Mouse (Mus musculus) cerebellum, adult 11 months (tissue): ENCODE data around the gene Mypn.

Experiments used
- DNase-seq: peaks from one replicate; pipeline ENCODE4 v3.0.0; 2022

The Mypn gene

GRCm38 (mm10) chr10:63153563-63153962 is 50.2 kb downstream of the Mypn start:
- DNase-seq, result peak; percentile 51

DNA sequence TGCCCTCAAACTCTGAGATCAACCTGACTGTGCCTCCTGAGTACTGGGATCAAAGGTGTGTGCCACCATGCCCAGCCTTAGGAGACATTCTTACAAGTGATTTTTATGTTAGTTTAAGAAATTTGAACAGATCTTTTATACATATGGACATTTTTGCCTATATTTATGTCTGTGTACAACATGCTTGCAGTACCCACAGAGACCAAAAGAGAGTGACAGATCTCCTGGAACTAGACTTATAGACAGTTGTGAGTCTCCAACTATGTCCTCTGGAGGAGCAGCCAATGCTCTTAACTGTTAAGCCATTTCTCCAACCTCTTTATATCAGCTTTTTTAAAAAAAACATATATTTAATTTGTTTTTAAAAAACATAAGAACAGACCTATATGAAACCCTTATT is 51.4 kb downstream of the Mypn start:
- no peak for DNase-seq

- no peak for DNase-seq
These were observed 61.1 kb downstream of the Mypn start for GRCm38 (mm10) chr10:63142660-63143059.

DNA sequence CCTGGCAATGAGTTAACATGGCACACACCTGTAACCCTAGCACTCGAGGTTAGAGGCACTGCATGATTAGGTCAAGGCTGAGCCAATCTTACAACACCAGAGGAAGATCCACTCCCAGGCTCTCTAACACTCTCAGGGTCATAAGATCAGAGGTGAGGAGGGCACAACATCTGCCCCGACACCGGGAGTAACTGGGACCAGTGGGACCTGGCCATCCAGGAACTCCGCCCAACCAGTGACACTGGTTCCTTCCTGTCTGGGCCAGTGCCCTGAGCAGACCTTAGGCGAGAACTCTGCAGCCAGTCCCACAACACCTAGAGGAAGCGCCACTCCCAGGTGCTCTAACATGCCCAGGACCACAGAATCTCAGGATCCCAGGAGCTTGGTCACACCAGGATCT is 67.3 kb downstream of the Mypn start:
- DNase-seq, result no peak

GRCm38 (mm10) chr10:63135680-63136079 is 68.1 kb downstream of the Mypn start:
- no peak for DNase-seq

GRCm38 (mm10) chr10:63133326-63133725 is 70.4 kb downstream of the Mypn start:
- no peak for DNase-seq

DNA sequence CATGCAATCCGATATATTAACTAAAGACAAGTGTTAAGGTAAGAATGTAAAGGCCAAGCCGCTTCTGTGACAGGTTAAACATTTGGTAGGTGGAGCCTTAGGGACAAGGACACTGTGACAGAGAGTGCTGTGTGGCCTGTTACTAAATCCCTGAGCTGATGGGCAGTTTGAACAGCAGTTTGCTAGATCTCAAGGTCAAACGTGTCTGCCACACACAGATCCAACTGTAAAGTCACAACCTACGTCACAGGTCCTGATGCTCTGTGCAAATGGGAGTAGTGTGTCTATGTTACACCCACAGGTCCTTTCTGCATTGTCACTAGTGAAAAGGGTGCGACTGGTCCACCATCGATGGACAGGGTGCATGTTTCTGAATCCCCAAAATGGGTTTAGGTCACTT is 71.4 kb downstream of the Mypn start:
- DNase-seq, result no peak

GRCm38 (mm10) chr10:63130500-63130899 is 73.3 kb downstream of the Mypn start:
- DNase-seq, result no peak

DNA sequence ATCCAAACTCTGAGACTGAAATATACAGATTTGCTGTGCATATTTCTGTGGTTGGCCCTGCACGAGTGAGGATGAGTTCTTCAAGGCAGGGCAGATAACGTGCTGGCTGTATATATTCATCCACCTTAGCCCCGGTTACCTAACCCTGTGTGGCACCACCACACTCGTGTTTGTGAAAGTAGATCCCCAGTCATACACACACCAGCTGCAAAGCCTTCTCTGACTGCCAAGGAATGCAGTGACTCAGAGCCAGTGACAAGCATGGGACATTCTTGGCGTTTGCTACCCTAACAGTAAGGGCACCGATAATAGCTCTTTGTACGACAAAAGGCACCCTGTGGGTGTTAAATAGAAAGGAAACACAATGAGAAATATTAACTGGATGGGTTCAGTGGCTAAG is 75.5 kb downstream of the Mypn start:
- no peak for DNase-seq

DNA sequence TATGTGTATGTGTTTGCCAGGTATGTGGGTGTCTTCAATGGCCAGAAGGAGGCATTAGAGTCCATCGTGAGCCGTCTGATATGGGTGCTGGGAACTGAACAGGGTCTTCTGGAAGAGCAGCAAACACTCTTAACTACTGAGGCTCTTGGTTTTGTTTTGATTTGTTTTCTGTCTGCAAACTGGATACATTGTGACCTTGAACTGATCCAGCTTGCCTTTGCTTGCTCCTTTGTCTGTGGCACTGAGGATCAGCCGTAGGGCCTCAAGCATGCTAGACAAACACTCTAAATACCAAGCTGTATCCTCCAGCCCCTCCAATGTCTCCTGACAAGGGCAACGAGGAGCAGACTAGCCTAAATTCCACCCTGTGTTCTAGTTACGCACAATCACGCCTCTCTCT is 76.6 kb downstream of the Mypn start:
- DNase-seq, result no peak

- DNase-seq, result no peak
These were observed 77.6 kb downstream of the Mypn start for GRCm38 (mm10) chr10:63126116-63126515.

- DNase-seq, result no peak
These were observed 78.4 kb downstream of the Mypn start for GRCm38 (mm10) chr10:63125343-63125742.

- no peak for DNase-seq
These were observed 79.7 kb downstream of the Mypn start for GRCm38 (mm10) chr10:63124016-63124415.

GRCm38 (mm10) chr10:63123141-63123540 is 80.6 kb downstream of the Mypn start:
- no peak for DNase-seq

- DNase-seq, result no peak
These were observed 81.2 kb downstream of the Mypn start for GRCm38 (mm10) chr10:63122516-63122915.

DNA sequence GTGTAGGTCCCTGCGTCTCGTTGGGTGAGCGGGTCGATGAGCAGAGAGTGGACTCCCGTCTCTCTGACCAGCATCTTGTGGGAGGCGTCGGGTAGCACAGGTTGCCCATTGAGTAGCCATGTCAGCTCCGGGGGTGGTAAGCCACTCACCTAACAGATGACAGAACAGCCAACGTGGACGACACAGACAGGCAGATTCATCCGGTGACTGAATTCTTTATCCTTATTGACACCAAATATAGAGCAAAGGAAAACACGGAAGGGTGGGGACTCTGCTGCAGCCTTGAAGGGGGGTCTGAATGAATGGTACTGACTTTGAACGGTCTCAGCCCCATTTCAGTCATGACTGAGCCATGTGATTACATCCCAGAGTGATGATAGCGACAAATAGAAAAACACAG is 81.8 kb downstream of the Mypn start:
- DNase-seq, result no peak

GRCm38 (mm10) chr10:63119916-63120315 is 83.8 kb downstream of the Mypn start:
- no peak for DNase-seq

DNA sequence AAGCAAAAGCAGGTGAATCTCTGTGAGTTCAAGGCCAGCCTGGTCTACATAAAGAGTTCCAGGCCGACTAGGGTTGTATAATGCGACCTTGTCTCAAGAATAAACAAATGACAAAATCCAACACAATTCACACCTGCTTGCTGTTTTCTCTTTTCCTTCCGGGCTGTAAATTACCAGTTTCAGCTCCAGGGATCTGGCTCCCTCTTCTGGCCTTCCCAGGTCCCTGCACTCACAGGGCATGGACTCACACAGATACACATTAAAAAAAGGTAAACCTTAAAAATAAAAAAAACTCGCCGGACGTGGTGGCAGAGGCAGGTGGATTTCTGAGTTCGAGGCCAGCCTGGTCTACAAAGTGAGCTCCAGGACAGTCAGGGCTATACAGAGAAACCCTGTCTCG is 86.2 kb downstream of the Mypn start:
- no peak for DNase-seq

GRCm38 (mm10) chr10:63116376-63116775 is 87.4 kb downstream of the Mypn start:
- DNase-seq, result no peak

- no peak for DNase-seq
These were observed 87.9 kb downstream of the Mypn start for GRCm38 (mm10) chr10:63115881-63116280.

DNA sequence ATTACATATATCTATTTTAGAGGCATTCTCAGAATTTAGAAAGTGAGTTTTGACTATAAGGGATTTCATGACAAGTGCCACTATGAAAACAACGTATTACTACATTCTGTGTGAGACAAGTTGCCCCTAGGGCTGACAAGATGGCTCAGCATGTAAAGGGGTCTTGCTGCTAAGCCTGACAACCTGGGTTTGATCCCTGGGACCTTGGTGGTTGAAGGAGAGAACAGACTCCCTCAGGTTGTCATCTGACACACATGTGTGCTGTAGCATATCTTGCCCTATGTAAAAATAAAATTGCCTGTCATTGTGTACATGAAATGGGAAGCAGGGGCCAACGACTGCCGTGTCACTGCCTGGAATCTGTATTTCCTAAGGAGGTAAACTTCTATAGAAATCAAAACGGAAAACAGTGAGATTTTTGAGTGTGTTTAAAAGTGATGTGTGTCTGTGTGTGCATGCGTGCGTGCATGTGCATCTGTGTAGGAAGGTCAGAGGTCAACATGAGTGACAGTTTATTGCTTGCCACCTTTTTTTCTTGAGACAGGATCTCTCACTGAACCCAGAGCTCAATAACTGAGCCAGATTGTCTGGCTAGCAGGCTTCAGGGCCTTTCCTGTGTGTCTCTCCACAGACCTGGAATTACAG is 89.9 kb downstream of the Mypn start:
- no peak for DNase-seq

DNA sequence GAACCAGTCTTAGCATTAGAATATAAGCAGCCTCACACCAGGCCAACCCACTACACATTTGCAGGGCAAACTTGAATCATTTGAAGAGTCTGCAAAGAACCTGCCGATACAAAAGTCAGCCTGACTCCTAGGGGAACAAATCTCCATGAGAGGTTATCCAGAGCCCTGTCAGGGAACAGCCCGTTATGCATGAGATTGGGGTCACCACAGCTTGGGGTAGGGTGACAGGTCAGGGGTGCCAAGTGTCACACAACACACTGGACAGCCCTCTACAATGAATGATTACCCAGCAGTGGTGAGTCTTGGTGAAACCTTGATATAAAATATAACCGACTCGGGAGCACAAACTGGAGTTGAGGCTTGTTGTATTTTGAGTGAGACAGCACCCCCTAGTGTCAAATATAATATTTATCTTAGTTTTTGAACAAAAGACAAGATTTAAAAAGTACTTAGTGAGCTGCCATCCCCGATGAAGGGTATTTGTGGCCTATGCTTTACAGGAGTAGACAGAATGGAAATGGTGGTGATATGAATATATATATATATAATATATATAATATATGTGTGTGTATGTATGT is 90.6 kb downstream of the Mypn start:
- no peak for DNase-seq

- no peak for DNase-seq
These were observed 103.1 kb downstream of the Mypn start for GRCm38 (mm10) chr10:63100657-63101056.

DNA sequence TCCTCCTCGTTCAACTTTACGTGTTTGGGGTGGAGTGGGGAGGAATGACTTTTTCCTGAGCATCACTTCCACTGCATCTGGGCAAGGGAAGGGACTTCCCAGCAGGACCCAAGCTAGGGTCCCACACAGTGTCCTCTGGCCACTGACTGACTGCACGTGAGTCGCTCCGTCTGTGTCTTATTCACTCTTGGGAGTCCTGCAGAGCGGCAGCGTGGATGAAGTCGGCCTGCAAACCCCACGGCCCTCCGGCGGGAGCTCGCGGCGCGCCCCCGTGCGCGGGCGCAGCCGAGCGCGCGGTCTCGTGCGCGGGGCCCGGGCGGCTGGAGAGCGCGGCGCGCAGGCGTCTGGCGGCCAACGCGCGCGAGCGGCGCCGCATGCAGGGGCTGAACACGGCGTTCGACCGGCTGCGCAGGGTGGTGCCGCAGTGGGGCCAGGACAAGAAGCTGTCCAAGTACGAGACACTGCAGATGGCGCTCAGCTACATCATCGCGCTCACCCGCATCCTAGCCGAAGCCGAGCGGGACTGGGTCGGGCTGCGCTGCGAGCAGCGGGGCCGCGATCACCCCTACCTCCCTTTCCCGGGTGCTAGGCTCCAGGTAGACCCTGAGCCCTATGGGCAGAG is 103.7 kb downstream of the Mypn start:
- peak; percentile 89 for DNase-seq

GRCm38 (mm10) chr10:63099521-63099920 is 104.2 kb downstream of the Mypn start, which contains the start of gene Atoh7:
Atoh7 (plus strand) TSS chr10:63099651.
- peak; percentile 88 for DNase-seq
